Mouse (Mus musculus) limb, embryonic 14.5 days (tissue): ENCODE results near the gene Nck1. TPM values are rescaled to one million over a fixed set of nuclear protein-coding genes. Genes with fewer than 3 reads are reported as not detected.

ENCODE experiments used
- ATAC-seq: fragments of 200-750 bp; cut with Nextera tagmentation; 2 replicates; pipeline ENCODE4 v1.8.0; 2017; ENCODE audit warnings: low read depth, moderate number of reproducible peaks, moderate TSS enrichment; ENCODE audit not compliant: low FRiP score
- DNase-seq: peaks from one replicate; pipeline ENCODE4 v3.0.0-alpha.2; 2015; ENCODE audit warnings: low spot score
- H3K27ac ChIP-seq: fragments of 300-500 bp; sonication (generic); replicated peaks from 2 replicates; pipeline ENCODE4 v1.5.1; 2014; ENCODE audit warnings: low read depth, mild to moderate bottlenecking, low read length, moderate library complexity, mixed read lengths
- H3K27me3 ChIP-seq: fragments of 300-500 bp; sonication (generic); 2 replicates; pipeline ENCODE4 v1.6.1; 2014; ENCODE audit warnings: low read length, mixed read lengths; ENCODE audit not compliant: control insufficient read depth, insufficient read depth
- H3K36me3 ChIP-seq: fragments of 300-500 bp; sonication (generic); 2 replicates; pipeline ENCODE4 v1.6.1; 2014; ENCODE audit warnings: mild to moderate bottlenecking, low read length, moderate library complexity, mixed read lengths; ENCODE audit not compliant: control insufficient read depth, insufficient read depth
- H3K4me1 ChIP-seq: fragments of 300-500 bp; sonication (generic); 2 replicates; pipeline ENCODE4 v1.6.1; 2014; ENCODE audit warnings: antibody characterized with exemption, low read length, mixed read lengths; ENCODE audit not compliant: control insufficient read depth, insufficient read depth
- H3K4me2 ChIP-seq: fragments of 300-500 bp; sonication (generic); replicated peaks from 2 replicates; pipeline ENCODE4 v1.6.1; 2014; ENCODE audit warnings: low read depth, mild to moderate bottlenecking, low read length, moderate library complexity; ENCODE audit not compliant: severe bottlenecking
- H3K4me3 ChIP-seq: fragments of 300-500 bp; sonication (generic); replicated peaks from 2 replicates; pipeline ENCODE4 v1.5.1; 2014; ENCODE audit warnings: low read length
- H3K9ac ChIP-seq: fragments of 300-500 bp; sonication (generic); 2 replicates; pipeline ENCODE4 v1.6.1; 2014; ENCODE audit warnings: mild to moderate bottlenecking, low read depth, low read length, moderate library complexity; ENCODE audit not compliant: severe bottlenecking
- H3K9me3 ChIP-seq: fragments of 300-500 bp; sonication (generic); 2 replicates; pipeline ENCODE4 v1.6.1; 2016; ENCODE audit warnings: low read length; ENCODE audit not compliant: control insufficient read depth
- POLR2A ChIP-seq: fragments of 200-500 bp; IDR thresholded peaks from 2 replicates; pipeline ENCODE4 v1.8.0; 2012; ENCODE audit warnings: inconsistent platforms, mild to moderate bottlenecking, moderate library complexity, borderline replicate concordance; ENCODE audit not compliant: insufficient read depth, insufficient read length; ENCODE audit errors: extremely low read depth
- WGBS: fragments of 180-500 bp; shearing (Covaris S2); extraction: QIAGEN DNeasy Blood & Tissue Kit; methylation state at CpG from one replicate; pipeline ENCODE4 v1.1.7; 2014; 5-methylcytosine and 5-hydroxymethylcytosine counted together
- polyA plus RNA-seq, 2 experiments: library from polyadenylated mRNA; depleted of rRNA in 1 of 2; stranded (reverse) in 1 of 2; unstranded in 1 of 2; fragments of >200 nt; fragmentation: Nextera tagmentation in 1 of 2; extraction: Ambion mirVana in 1 of 2; gene quantifications; 2 replicates each; pipeline versions ENCODE4 v1.2.1 to v1.2.3; 2012 to 2014

Nck1 gene
- polyA plus RNA-seq, 2 experiments, result 49.3 to 67.3 TPM

GRCm38 (mm10) chr9:100470936-100471604 is 74.9 kb downstream of the Nck1 start:
- no peaks in the 10 kb centered on the region for H3K9me3 ChIP-seq
- H3K27me3 ChIP-seq, result no peaks in the 10 kb centered on the region
- DNase-seq, result peak; percentile 49
- TF ChIP-seq POLR2A, result no peak
- H3K4me3 ChIP-seq, result no peak overlapping the region
- 0 out of 2 replicates have a peak, but pooled peaks cover 4% of the 10 kb centered on the region for H3K36me3 ChIP-seq
- peak; percentile 41 for ATAC-seq
- peaks cover 5% of the 10 kb centered on the region; the same call in 1 of the 2 replicates for H3K4me1 ChIP-seq
- no peak overlapping the region for H3K4me2 ChIP-seq
- H3K27ac ChIP-seq, result no peak overlapping the region
- 47% methylated on average over 8 of the region's 8 CpGs for WGBS
- no peak overlapping the region for H3K9ac ChIP-seq

- DNase-seq, result no peak
- H3K4me1 ChIP-seq, result peaks cover 5% of the 10 kb centered on the region; the same call in 1 of the 2 replicates
- H3K9me3 ChIP-seq, result no peaks in the 10 kb centered on the region
- ATAC-seq, result no peak
- no peak overlapping the region for H3K9ac ChIP-seq
- TF ChIP-seq POLR2A, result no peak
- no peak overlapping the region for H3K27ac ChIP-seq
- 75% methylated on average over 1 of the region's 1 CpGs for WGBS
- H3K4me2 ChIP-seq, result no peak overlapping the region
- H3K4me3 ChIP-seq, result no peak overlapping the region
- H3K27me3 ChIP-seq, result no peaks in the 10 kb centered on the region
- 0 out of 2 replicates have a peak, but pooled peaks cover 6% of the 10 kb centered on the region for H3K36me3 ChIP-seq
These were observed 75.7 kb downstream of the Nck1 start for GRCm38 (mm10) chr9:100470228-100470627.

GRCm38 (mm10) chr9:100469681-100470080 is 76.3 kb downstream of the Nck1 start:
- Histone ChIP-seq H3K4me2 (no peak overlapping the region), H3K27me3 (no peaks in the 10 kb centered on the region), H3K27ac (no peak overlapping the region), H3K4me3 (no peak overlapping the region), H3K4me1 (peaks cover 5% of the 10 kb centered on the region; the same call in 1 of the 2 replicates), H3K9me3 (no peaks in the 10 kb centered on the region), H3K36me3 (0 out of 2 replicates have a peak, but pooled peaks cover 7% of the 10 kb centered on the region), H3K9ac (0 out of 2 replicates have a peak overlapping the region, but pooled peaks have one; percentile 16)
- ATAC-seq, result no peak
- no peak for DNase-seq
- WGBS, result 95% methylated on average over 3 of the region's 3 CpGs
- no peak for TF ChIP-seq POLR2A

DNA sequence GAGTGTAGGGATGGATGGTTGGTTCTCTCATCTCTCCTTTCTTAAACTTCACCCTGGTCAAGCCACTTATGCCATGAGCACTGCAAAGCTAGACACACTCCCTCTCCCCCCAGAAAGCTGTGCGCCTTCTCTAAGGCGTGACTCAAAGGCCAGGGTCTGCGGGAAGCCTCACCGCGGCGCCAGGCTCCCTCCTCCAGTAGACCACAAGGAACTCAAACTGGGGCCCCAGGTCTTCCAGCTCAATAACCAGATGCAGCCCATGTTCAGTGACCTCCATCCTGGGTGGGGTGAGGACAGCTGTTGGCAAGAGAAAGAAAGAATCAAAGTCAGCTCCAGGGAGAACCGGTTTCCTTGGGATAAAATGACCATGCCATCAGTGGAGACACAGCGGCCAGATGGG is 77.8 kb downstream of the Nck1 start:
- 92% methylated on average over 8 of the region's 8 CpGs for WGBS
- no peak overlapping the region for H3K4me3 ChIP-seq
- H3K27me3 ChIP-seq, result no peaks in the 10 kb centered on the region
- H3K36me3 ChIP-seq, result 0 out of 2 replicates have a peak, but pooled peaks cover 7% of the 10 kb centered on the region
- TF ChIP-seq POLR2A, result no peak
- ATAC-seq (no peak), DNase-seq (no peak)
- H3K9me3 ChIP-seq, result no peaks in the 10 kb centered on the region
- no peak overlapping the region for H3K27ac ChIP-seq
- H3K4me2 ChIP-seq, result no peak overlapping the region
- H3K9ac ChIP-seq, result no peak overlapping the region
- peaks cover 5% of the 10 kb centered on the region; the same call in 1 of the 2 replicates for H3K4me1 ChIP-seq

DNA sequence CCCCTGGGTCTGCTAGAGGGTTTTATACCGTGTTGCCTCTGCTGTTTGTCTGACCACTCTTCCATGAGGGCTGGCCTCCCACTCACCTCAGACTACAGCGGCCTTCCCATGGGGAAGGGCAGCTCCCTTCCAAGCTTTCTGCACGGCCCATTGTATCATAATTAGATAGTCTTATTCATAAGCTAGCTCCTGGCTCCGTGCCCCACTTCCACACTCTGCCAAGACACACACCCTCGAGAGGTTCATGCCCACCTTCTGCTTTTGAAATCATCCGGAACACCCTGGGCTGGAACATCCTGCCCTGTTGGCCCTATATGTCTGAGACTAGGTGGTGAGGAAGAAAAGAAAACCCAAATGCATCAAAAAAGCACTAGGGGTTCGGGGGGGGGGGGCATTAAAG is 78.3 kb downstream of the Nck1 start:
- no peak overlapping the region for H3K27ac ChIP-seq
- no peak for ATAC-seq
- H3K4me3 ChIP-seq, result no peak overlapping the region
- 78% methylated on average over 7 of the region's 7 CpGs for WGBS
- no peaks in the 10 kb centered on the region for H3K9me3 ChIP-seq
- DNase-seq, result no peak
- H3K4me2 ChIP-seq, result no peak overlapping the region
- H3K36me3 ChIP-seq, result 0 out of 2 replicates have a peak, but pooled peaks cover 7% of the 10 kb centered on the region
- no peak overlapping the region for H3K9ac ChIP-seq
- no peak for TF ChIP-seq POLR2A
- H3K4me1 ChIP-seq, result peaks cover 5% of the 10 kb centered on the region; the same call in 1 of the 2 replicates
- no peaks in the 10 kb centered on the region for H3K27me3 ChIP-seq
